ENCODE assay signal across 16 mouse cellular contexts in genomic region chr9:52368080-52368479, GRCm38 (mm10).
"Had no signal": no experiment of that assay in that cellular context is flagged by ENCODE, and none has a peak within 500 bp of the region (broad histone marks: within the 10 kb centered on the region; RNA-seq: fewer than 3 reads in every experiment).

No protein-coding gene starts in this region.

- H3K27ac ChIP-seq: kidney, postnatal 0 days; liver, embryonic 15.5 days; midbrain, embryonic 10.5 days; neural tube, embryonic 12.5 days had no signal

- H3K9me3 ChIP-seq: liver, embryonic 15.5 days; midbrain, embryonic 10.5 days; neural tube, embryonic 12.5 days had no signal

- H3K36me3 ChIP-seq: liver, embryonic 15.5 days; midbrain, embryonic 10.5 days; neural tube, embryonic 12.5 days had no signal

- H3K4me3 ChIP-seq: liver, embryonic 15.5 days; midbrain, embryonic 10.5 days; myocyte; neural tube, embryonic 12.5 days had no signal

- H3K9ac ChIP-seq: liver, embryonic 15.5 days; lung, embryonic 14.5 days; neural tube, embryonic 12.5 days had no signal

- H3K4me1 ChIP-seq: liver, embryonic 15.5 days; midbrain, embryonic 10.5 days; neural tube, embryonic 12.5 days had no signal

- H3K27me3 ChIP-seq: liver, embryonic 15.5 days; neural tube, embryonic 12.5 days had no signal

- H3K4me2 ChIP-seq: liver, embryonic 15.5 days; lung, embryonic 14.5 days; neural tube, embryonic 12.5 days had no signal

- DNase-seq: kidney, adult 11 months; kidney, adult 9 months; kidney, postnatal 36 days; layer of hippocampus, adult 9-11 months; lung, embryonic 14.5 days; lung, postnatal 10 days; lung, postnatal 4 days; right cerebral cortex, postnatal 4 days; spleen, adult 18-20 months; thymus, adult 18-20 months; thymus, postnatal 25 days had no signal
